Mouse (Mus musculus) cerebellum, adult 2 months (tissue): ENCODE data around the gene Farsa.

Experiments used
- CTCF ChIP-seq: fragments of 200-500 bp; IDR thresholded peaks from 2 replicates; pipeline ENCODE4 v1.5.1; 2011; ENCODE audit warnings: low read depth, mild to moderate bottlenecking, control low read depth, low read length, moderate library complexity, borderline replicate concordance; ENCODE audit not compliant: insufficient read depth
- POLR2A ChIP-seq: fragments of 200-500 bp; IDR thresholded peaks from 2 replicates; pipeline ENCODE4 v1.6.1; 2011; ENCODE audit warnings: low read length, control low read depth, borderline replicate concordance; ENCODE audit not compliant: insufficient read depth

DNA sequence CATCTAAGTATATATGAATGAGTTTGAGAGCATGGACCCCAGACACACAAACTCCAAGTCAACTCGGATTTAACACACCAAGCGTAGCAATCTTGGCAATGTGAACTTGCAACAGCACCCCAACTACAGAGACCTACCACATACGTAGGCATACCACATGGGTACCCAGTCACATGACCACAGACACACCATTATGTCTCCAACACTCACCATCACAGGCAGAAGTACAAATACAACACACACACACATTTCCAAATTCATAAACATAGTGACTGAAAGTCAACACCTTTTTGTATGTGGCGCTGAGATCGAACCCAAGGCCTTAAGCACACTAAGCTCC lies 46.9 kb upstream of the Farsa start:
- TF ChIP-seq CTCF: no peak
- no peak for TF ChIP-seq POLR2A
